32 mouse cellular contexts compared by ENCODE assay signal in the genomic region with DNA sequence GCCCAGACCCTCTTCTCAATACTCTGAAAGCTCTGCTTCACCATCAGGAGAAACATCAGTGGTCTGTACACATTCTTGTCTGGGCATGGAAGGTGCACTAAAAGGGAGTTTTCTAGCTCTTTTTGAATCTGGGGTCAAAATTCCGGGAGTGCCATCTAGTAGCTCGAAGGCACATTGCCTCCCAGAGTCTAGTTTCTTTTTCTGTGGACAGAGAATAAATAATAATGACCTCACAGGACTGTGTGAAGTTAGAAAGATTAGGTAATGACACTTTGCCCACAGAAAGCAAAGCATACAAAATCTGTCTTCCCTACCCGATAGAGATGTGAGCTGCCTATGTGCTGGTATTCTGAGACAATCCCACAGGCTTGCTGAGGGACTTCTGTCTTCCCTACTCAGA. TPM values are rescaled to one million over a fixed set of nuclear protein-coding genes. Genes with fewer than 3 reads are reported as not detected.
"Had no signal": no experiment of that assay in that cellular context is flagged by ENCODE, and none has a peak within 500 bp of the region (broad histone marks: within the 10 kb centered on the region; RNA-seq: fewer than 3 reads in every experiment).

No protein-coding gene starts in this region.

- DNase-seq: forebrain, postnatal 0 days; gastrocnemius, postnatal 14 days; gastrocnemius, postnatal 36 days; heart, adult 11 months; heart, postnatal 10 days; heart, postnatal 4 days; kidney, adult 18-20 months; kidney, adult 9 months; kidney, postnatal 10 days; kidney, postnatal 25 days; kidney, postnatal 4 days; left cerebral cortex, postnatal 4 days had no signal

- H3K9me3 ChIP-seq: heart, embryonic 10.5 days; heart, embryonic 12.5 days; hindbrain, embryonic 10.5 days; hindbrain, embryonic 12.5 days; intestine, embryonic 15.5 days; kidney, embryonic 15.5 days; limb, embryonic 13.5 days; limb, embryonic 15.5 days had no signal

- H3K9ac ChIP-seq: forebrain, postnatal 0 days; heart, embryonic 12.5 days; hindbrain, embryonic 12.5 days; hindbrain, embryonic 14.5 days; intestine, embryonic 15.5 days; kidney, embryonic 15.5 days; limb, embryonic 13.5 days; limb, embryonic 15.5 days; liver, embryonic 14.5 days had no signal

- H3K27me3 ChIP-seq: heart, embryonic 12.5 days; hindbrain, embryonic 12.5 days; intestine, embryonic 15.5 days; kidney, embryonic 15.5 days; limb, embryonic 13.5 days; limb, embryonic 15.5 days had no signal

- ATAC-seq: forebrain, postnatal 0 days; hindbrain, embryonic 16.5 days; inflammation-experienced regulatory T-cells, adult 6 months; intestine, embryonic 15.5 days; intestine, postnatal 0 days had no signal

- H3K4me3 ChIP-seq: heart, embryonic 10.5 days; heart, embryonic 12.5 days; hindbrain, embryonic 10.5 days; hindbrain, embryonic 12.5 days; intestine, embryonic 15.5 days; kidney, embryonic 15.5 days; layer of hippocampus, adult 2 months; limb, embryonic 13.5 days; limb, embryonic 15.5 days had no signal

- H3K4me1 ChIP-seq: heart, embryonic 12.5 days; hindbrain, embryonic 10.5 days; hindbrain, embryonic 12.5 days; intestine, embryonic 15.5 days; kidney, embryonic 15.5 days; limb, embryonic 13.5 days; limb, embryonic 15.5 days had no signal

- H3K27ac ChIP-seq: hindbrain, embryonic 12.5 days; hindbrain, embryonic 14.5 days; intestine, embryonic 15.5 days; kidney, embryonic 15.5 days; layer of hippocampus, adult 2 months; limb, embryonic 13.5 days; limb, embryonic 15.5 days; liver, embryonic 14.5 days had no signal

- H3K4me2 ChIP-seq: heart, embryonic 12.5 days; hindbrain, embryonic 12.5 days; hindbrain, embryonic 14.5 days; intestine, embryonic 15.5 days; kidney, embryonic 15.5 days; limb, embryonic 13.5 days; limb, embryonic 15.5 days had no signal

RNA-seq across cellular contexts. Expression of gene Prr29, which starts 45.2 kb away (rescaled TPM):
- total RNA-seq: forebrain, postnatal 0 days; layer of hippocampus, adult 2 months; layer of hippocampus, postnatal 25 days; left cerebral cortex, adult 18-20 months; left cerebral cortex, adult 8-10 months; left cerebral cortex, postnatal 10 days; left cerebral cortex, postnatal 25 days; left cerebral cortex, postnatal 4 days had no signal
- polyA plus RNA-seq: heart, embryonic 12.5 days; hindbrain, embryonic 10.5 days; hindbrain, embryonic 12.5 days; hindbrain, embryonic 14.5 days; hindbrain, embryonic 16.5 days; limb, embryonic 11.5 days; liver, embryonic 14.5 days had no signal

RNA-seq across cellular contexts. Expression of gene Scn4a, which starts 57.4 kb away (rescaled TPM):
- total RNA-seq: forebrain, postnatal 0 days; layer of hippocampus, adult 2 months; left cerebral cortex, adult 18-20 months; left cerebral cortex, postnatal 25 days; left cerebral cortex, postnatal 4 days had no signal
- polyA plus RNA-seq: hindbrain, embryonic 12.5 days; hindbrain, embryonic 14.5 days; hindbrain, embryonic 16.5 days had no signal
